Mouse (Mus musculus) myocyte (in vitro differentiated cells): ENCODE measurements around the gene Tnks1bp1.

Experiments used
- MYOD1 ChIP-seq, 3 experiments: IDR thresholded peaks; one replicate each; pipeline ENCODE4 v1.6.1; 2011; ENCODE audit warnings: control low read depth in 2 of 3, low read depth in 2 of 3, mild to moderate bottlenecking in 2 of 3, moderate library complexity in 1 of 3; ENCODE audit not compliant: insufficient read length in 2 of 3, control insufficient read depth in 1 of 3
- POLR2A ChIP-seq: IDR thresholded peaks from one replicate; pipeline ENCODE4 v1.6.1; 2011; ENCODE audit warnings: low read depth, mild to moderate bottlenecking, control low read depth, moderate library complexity; ENCODE audit not compliant: insufficient read length
- POLR2AphosphoS2 ChIP-seq: IDR thresholded peaks from one replicate; pipeline ENCODE4 v1.6.1; 2011; ENCODE audit warnings: low read depth, control low read depth; ENCODE audit not compliant: insufficient read length
- USF1 ChIP-seq: IDR thresholded peaks from one replicate; pipeline ENCODE4 v1.6.1; 2011; ENCODE audit warnings: low read depth, mild to moderate bottlenecking, control low read depth, moderate library complexity

DNA sequence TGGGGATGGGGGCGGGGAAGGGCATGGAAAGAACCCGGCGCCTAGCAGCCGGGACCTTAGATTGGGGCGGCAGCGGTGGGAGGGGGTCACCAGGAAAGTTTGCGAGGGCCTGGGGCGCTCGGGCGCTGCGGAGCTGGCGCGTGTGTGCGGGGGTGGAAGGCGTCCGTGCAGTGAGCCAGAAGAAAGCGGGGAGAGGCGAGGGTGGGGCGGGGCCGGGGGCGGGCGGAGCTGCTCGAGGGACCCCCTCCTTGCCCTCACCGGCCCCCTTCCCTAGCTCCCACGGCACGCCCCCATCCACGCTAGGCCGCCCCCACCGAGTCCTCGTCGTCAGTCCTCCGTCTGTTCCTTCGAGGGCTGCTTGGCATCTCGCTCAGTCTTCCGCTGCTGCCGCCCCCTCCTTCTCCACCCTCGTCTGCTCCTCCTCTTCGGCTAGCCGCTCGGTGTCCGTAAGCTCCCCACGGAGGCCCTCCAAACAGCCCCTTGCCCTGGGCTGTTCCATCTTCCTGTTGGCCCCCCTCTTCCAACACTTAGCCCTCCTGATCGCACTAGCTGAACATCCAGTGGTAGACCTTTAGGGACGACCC is 438 bp downstream of the Tnks1bp1 start:
- TF ChIP-seq POLR2AphosphoS2 = peak; percentile 51
- peak; percentile 65 for TF ChIP-seq POLR2A
- TF ChIP-seq USF1 = no peak
- TF ChIP-seq MYOD1 (IDR thresholded peaks at IDR 0.05; ENCODE audit: control insufficient read depth in 1 of 3, insufficient read length in 2 of 3, low read depth in 2 of 3) = no peak
